Mouse (Mus musculus) heart, adult 2 months (tissue): Measurements from ENCODE around the gene Hs3st2.

Experiments
- CTCF ChIP-seq: fragments of 200-600 bp; IDR thresholded peaks from 2 replicates; pipeline ENCODE4 v1.8.1; 2022; ENCODE audit warnings: antibody characterized with exemption, mild to moderate bottlenecking, moderate library complexity
- EP300 ChIP-seq: fragments of 200-500 bp; IDR thresholded peaks from 2 replicates; pipeline ENCODE4 v1.6.1; 2011; ENCODE audit warnings: low read depth, low read length, control low read depth; ENCODE audit not compliant: insufficient read depth
- POLR2A ChIP-seq: fragments of 200-500 bp; IDR thresholded peaks from 2 replicates; pipeline ENCODE4 v1.6.1; 2011; ENCODE audit warnings: mild to moderate bottlenecking, low read depth, low read length, control low read depth; ENCODE audit not compliant: insufficient read depth

DNA sequence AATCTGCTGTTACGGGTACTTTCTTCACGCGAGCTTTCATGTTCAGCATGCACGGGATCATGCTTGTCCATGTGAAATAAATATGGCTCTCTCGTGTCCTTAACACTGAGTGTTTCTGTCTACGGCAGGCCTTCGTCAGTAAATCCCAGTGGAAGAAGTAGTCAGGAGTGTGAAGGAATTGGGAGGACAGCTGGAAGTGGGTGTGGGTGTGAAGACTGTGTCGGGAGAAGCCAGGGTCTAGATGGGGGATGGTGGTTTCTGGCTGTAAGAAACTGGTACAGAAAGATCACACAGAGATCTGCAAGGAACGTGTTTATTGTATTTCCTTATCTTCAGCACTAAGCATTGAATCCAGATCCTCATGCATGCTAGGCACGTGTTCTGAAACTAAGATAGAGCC lies 110.0 kb downstream of the Hs3st2 start:
- no peak for TF ChIP-seq CTCF
- no peak for TF ChIP-seq POLR2A
- TF ChIP-seq EP300 = no peak
